Mouse (Mus musculus) limb, embryonic 12.5 days (tissue): Measurements from ENCODE around the gene a. TPM values are rescaled to one million over a fixed set of nuclear protein-coding genes. Genes with fewer than 3 reads are reported as not detected.

ENCODE experiments used
- ATAC-seq: fragments of 200-750 bp; cut with Nextera tagmentation; 2 replicates; pipeline ENCODE4 v1.8.0; 2017; ENCODE audit warnings: low read depth, moderate TSS enrichment; ENCODE audit not compliant: insufficient number of reproducible peaks, insufficient read depth, low FRiP score, low TSS enrichment
- H3K27ac ChIP-seq: fragments of 300-500 bp; sonication (generic); 2 replicates; pipeline ENCODE4 v1.5.1; 2016; ENCODE audit warnings: mild to moderate bottlenecking, moderate library complexity
- H3K27me3 ChIP-seq: fragments of 300-500 bp; sonication (generic); 2 replicates; pipeline ENCODE4 v1.6.1; 2016; ENCODE audit warnings: mild to moderate bottlenecking, moderate library complexity
- H3K36me3 ChIP-seq: fragments of 300-500 bp; sonication (generic); 2 replicates; pipeline ENCODE4 v1.6.1; 2016; ENCODE audit warnings: mild to moderate bottlenecking, moderate library complexity
- H3K4me1 ChIP-seq: fragments of 300-500 bp; sonication (generic); replicated peaks from 2 replicates; pipeline ENCODE4 v1.6.1; 2016
- H3K4me2 ChIP-seq: fragments of 300-500 bp; sonication (generic); 2 replicates; pipeline ENCODE4 v1.6.1; 2016; ENCODE audit warnings: mild to moderate bottlenecking, moderate library complexity
- H3K4me3 ChIP-seq: fragments of 300-500 bp; sonication (generic); replicated peaks from 2 replicates; pipeline ENCODE4 v1.5.1; 2016; ENCODE audit warnings: mild to moderate bottlenecking
- H3K9ac ChIP-seq: fragments of 300-500 bp; sonication (generic); replicated peaks from 2 replicates; pipeline ENCODE4 v1.6.1; 2016; ENCODE audit warnings: mild to moderate bottlenecking, moderate library complexity
- H3K9me3 ChIP-seq: fragments of 300-500 bp; sonication (generic); 2 replicates; pipeline ENCODE4 v1.6.1; 2016; ENCODE audit warnings: mild to moderate bottlenecking, moderate library complexity
- WGBS: fragments of 180-500 bp; shearing (Covaris S2); methylation state at CpG from one replicate; pipeline ENCODE4 v1.1.7; 2016; 5-methylcytosine and 5-hydroxymethylcytosine counted together
- polyA plus RNA-seq: library from polyadenylated mRNA; unstranded; fragments of >200 nt; fragmentation: Nextera tagmentation; extraction: Ambion mirVana; gene quantifications from 2 replicates; pipeline ENCODE4 v1.2.1, GENCODE M21; 2016

Gene a
- polyA plus RNA-seq, 1 experiment from 2014 or later = 10.9 TPM

GRCm38 (mm10) chr2:155081056-155081455 lies 289.9 kb downstream of the a start:
- 92% methylated on average over 3 of the region's 3 CpGs for WGBS
- H3K27me3 ChIP-seq = no peaks in the 10 kb centered on the region

GRCm38 (mm10) chr2:155082121-155082803 lies 291.1 kb downstream of the a start:
- Histone ChIP-seq H3K27me3 (no peaks in the 10 kb centered on the region), H3K4me1 (no peaks in the 10 kb centered on the region), H3K36me3 (no peaks in the 10 kb centered on the region), H3K9me3 (no peaks in the 10 kb centered on the region), H3K4me3 (no peak overlapping the region), H3K9ac (no peak overlapping the region), H3K4me2 (no peak overlapping the region), H3K27ac (no peak overlapping the region)
- peak; percentile 31; the same call in 1 of the 2 replicates for ATAC-seq
- 19% methylated on average over 8 of the region's 8 CpGs for WGBS

More at GRCm38 (mm10) chr2:155081056-155081455, 289.9 kb downstream of the a start:
- ATAC-seq = no peak
- no peaks in the 10 kb centered on the region for H3K9me3 ChIP-seq
- no peak overlapping the region for H3K9ac ChIP-seq
- no peak overlapping the region for H3K27ac ChIP-seq
- H3K4me2 ChIP-seq = no peak overlapping the region
- no peaks in the 10 kb centered on the region for H3K4me1 ChIP-seq
- no peaks in the 10 kb centered on the region for H3K36me3 ChIP-seq
- H3K4me3 ChIP-seq = no peak overlapping the region

GRCm38 (mm10) chr2:155084546-155084945 lies 293.3 kb downstream of the a start:
- Histone ChIP-seq H3K27me3 (no peaks in the 10 kb centered on the region), H3K9me3 (no peaks in the 10 kb centered on the region), H3K4me1 (no peaks in the 10 kb centered on the region), H3K4me3 (no peak overlapping the region), H3K36me3 (no peaks in the 10 kb centered on the region), H3K4me2 (no peak overlapping the region), H3K9ac (no peak overlapping the region), H3K27ac (no peak overlapping the region)
- ATAC-seq = no peak
- WGBS = 88% methylated on average over 5 of the region's 5 CpGs

GRCm38 (mm10) chr2:155086328-155086727 lies 295.1 kb downstream of the a start:
- WGBS = 86% methylated on average over 5 of the region's 5 CpGs
- ATAC-seq = no peak
- Histone ChIP-seq H3K4me2 (no peak overlapping the region), H3K4me1 (no peaks in the 10 kb centered on the region), H3K4me3 (no peak overlapping the region), H3K9me3 (no peaks in the 10 kb centered on the region), H3K27ac (no peak overlapping the region), H3K36me3 (no peaks in the 10 kb centered on the region), H3K27me3 (no peaks in the 10 kb centered on the region), H3K9ac (no peak overlapping the region)

- no peak overlapping the region for H3K4me2 ChIP-seq
- no peaks in the 10 kb centered on the region for H3K27me3 ChIP-seq
- no peak overlapping the region for H3K4me3 ChIP-seq
- H3K4me1 ChIP-seq = no peaks in the 10 kb centered on the region
- H3K27ac ChIP-seq = no peak overlapping the region
- WGBS = 80% methylated on average over 6 of the region's 6 CpGs
- H3K9me3 ChIP-seq = no peaks in the 10 kb centered on the region
- no peaks in the 10 kb centered on the region for H3K36me3 ChIP-seq
- no peak overlapping the region for H3K9ac ChIP-seq
- no peak for ATAC-seq
Measured at GRCm38 (mm10) chr2:155088264-155088663, 297.1 kb downstream of the a start.

GRCm38 (mm10) chr2:155090909-155091742 lies 299.9 kb downstream of the a start:
- Histone ChIP-seq H3K27ac (no peak overlapping the region), H3K4me3 (no peak overlapping the region), H3K9me3 (no peaks in the 10 kb centered on the region), H3K27me3 (no peaks in the 10 kb centered on the region), H3K9ac (no peak overlapping the region), H3K36me3 (no peaks in the 10 kb centered on the region), H3K4me1 (no peaks in the 10 kb centered on the region), H3K4me2 (no peak overlapping the region)
- WGBS = 69% methylated on average over 13 of the region's 13 CpGs
- no peak for ATAC-seq

- Histone ChIP-seq H3K27ac (no peak overlapping the region), H3K9ac (no peak overlapping the region), H3K4me2 (no peak overlapping the region), H3K27me3 (no peaks in the 10 kb centered on the region), H3K4me1 (no peaks in the 10 kb centered on the region), H3K4me3 (no peak overlapping the region), H3K9me3 (no peaks in the 10 kb centered on the region), H3K36me3 (no peaks in the 10 kb centered on the region)
- ATAC-seq = no peak
- 81% methylated on average over 3 of the region's 3 CpGs for WGBS
Measured at GRCm38 (mm10) chr2:155091743-155092075, 300.5 kb downstream of the a start.

- no peaks in the 10 kb centered on the region for H3K36me3 ChIP-seq
- no peak overlapping the region for H3K4me3 ChIP-seq
- H3K4me1 ChIP-seq = no peaks in the 10 kb centered on the region
- H3K9ac ChIP-seq = no peak overlapping the region
- no peaks in the 10 kb centered on the region for H3K27me3 ChIP-seq
- no peaks in the 10 kb centered on the region for H3K9me3 ChIP-seq
- H3K27ac ChIP-seq = no peak overlapping the region
- no peak overlapping the region for H3K4me2 ChIP-seq
- 37% methylated on average over 4 of the region's 4 CpGs for WGBS
- no peak for ATAC-seq
Measured at GRCm38 (mm10) chr2:155093418-155093817, 302.2 kb downstream of the a start.

- ATAC-seq = no peak
- Histone ChIP-seq H3K4me3 (no peak overlapping the region), H3K36me3 (no peaks in the 10 kb centered on the region), H3K4me1 (no peaks in the 10 kb centered on the region), H3K4me2 (no peak overlapping the region), H3K9me3 (no peaks in the 10 kb centered on the region), H3K27ac (no peak overlapping the region), H3K9ac (no peak overlapping the region), H3K27me3 (no peaks in the 10 kb centered on the region)
- 88% methylated on average over 9 of the region's 9 CpGs for WGBS
Measured at GRCm38 (mm10) chr2:155098720-155099380, 307.6 kb downstream of the a start.

- WGBS = 75% methylated on average over 7 of the region's 7 CpGs
- no peaks in the 10 kb centered on the region for H3K27me3 ChIP-seq
- no peak overlapping the region for H3K27ac ChIP-seq
- no peak for ATAC-seq
- no peaks in the 10 kb centered on the region for H3K9me3 ChIP-seq
- H3K4me3 ChIP-seq = no peak overlapping the region
- no peaks in the 10 kb centered on the region for H3K36me3 ChIP-seq
- no peaks in the 10 kb centered on the region for H3K4me1 ChIP-seq
- no peak overlapping the region for H3K9ac ChIP-seq
- H3K4me2 ChIP-seq = no peak overlapping the region
Measured at GRCm38 (mm10) chr2:155099421-155099820, 308.2 kb downstream of the a start.

GRCm38 (mm10) chr2:155099994-155100795 lies 309.0 kb downstream of the a start:
- no peak overlapping the region for H3K27ac ChIP-seq
- no peak overlapping the region for H3K4me2 ChIP-seq
- no peaks in the 10 kb centered on the region for H3K27me3 ChIP-seq
- no peak for ATAC-seq
- no peaks in the 10 kb centered on the region for H3K4me1 ChIP-seq
- no peak overlapping the region for H3K9ac ChIP-seq
- no peaks in the 10 kb centered on the region for H3K36me3 ChIP-seq
- 70% methylated on average over 14 of the region's 14 CpGs for WGBS
- H3K9me3 ChIP-seq = no peaks in the 10 kb centered on the region
- no peak overlapping the region for H3K4me3 ChIP-seq
